In the genomic region with DNA sequence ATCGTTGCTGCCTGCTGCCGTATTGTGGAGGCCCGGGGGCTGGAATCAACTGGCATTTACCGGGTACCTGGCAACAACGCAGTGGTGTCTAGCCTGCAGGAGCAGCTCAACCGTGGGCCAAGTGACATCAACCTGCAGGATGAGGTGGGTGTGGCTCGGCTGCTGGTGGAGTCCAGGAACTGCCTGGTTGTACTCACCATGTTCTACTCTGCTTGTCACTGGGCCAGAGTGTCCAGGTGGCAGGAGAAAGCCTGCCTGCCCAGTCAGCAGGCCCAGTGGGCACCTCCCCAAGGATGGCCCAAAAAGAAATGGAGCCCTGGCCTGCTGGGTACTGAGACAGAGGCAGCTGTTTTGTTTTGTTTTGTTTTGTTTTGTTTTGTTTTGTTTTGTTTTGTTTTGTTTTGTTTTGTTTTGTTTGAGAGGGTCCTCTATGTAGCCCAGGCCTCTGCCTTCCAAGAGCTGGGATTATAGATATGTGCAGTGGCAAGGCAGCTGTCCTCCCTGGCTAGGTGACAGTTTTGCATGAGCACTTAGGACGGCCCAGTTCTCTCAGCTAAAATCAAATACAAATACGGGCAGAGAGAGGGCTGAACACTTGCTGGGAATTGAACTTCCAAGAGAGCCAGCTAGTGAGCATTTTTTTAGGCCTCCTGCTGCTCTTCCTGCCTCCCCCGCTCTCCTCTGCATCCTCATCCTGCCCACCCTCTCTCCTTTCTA, we compare ENCODE assay signal across 18 mouse cellular contexts. TPM values are rescaled to one million over a fixed set of nuclear protein-coding genes. Genes with fewer than 3 reads are reported as not detected.
DNase-seq lines count a peak whose midpoint lies in the region; ATAC-seq and TF ChIP-seq lines count a peak whose summit lies in the region.
"Had no signal": no experiment of that assay in that cellular context is flagged by ENCODE, and none has a peak within 500 bp of the region (broad histone marks: within the 10 kb centered on the region; RNA-seq: fewer than 3 reads in every experiment).

No protein-coding gene starts in this region.

- no peak for TF ChIP-seq CTCF in left cerebral cortex, adult 2 months (IDR thresholded peaks at IDR 0.05)

- intact Hi-C loops in left cerebral cortex, adult 2 months (cut with DNase I): loop anchor here (2.0 kb wide), 1 partner anchor 16 kb away; no protein-coding TSS in a partner anchor
- intact Hi-C loops in left cerebral cortex, postnatal 10 days (cut with DNase I): no loop called here

- DNase-seq in frontal cortex, adult 2 months (ENCODE audit: extremely low spot score in 1 of 2, low spot score in 1 of 2): no peak
- DNase-seq in left cerebral cortex, adult 2 months (ENCODE audit: extremely low spot score in 1 of 2, low spot score in 2 of 2): peak in 1 of 2 experiments; percentile 46
- no peak for DNase-seq in left cerebral cortex, postnatal 10 days (ENCODE audit: extremely low spot score in 1 of 2, low spot score in 2 of 2)
- peak; percentile 97 for DNase-seq in brain, adult 2 months (ENCODE audit: low read depth, low spot score)
- DNase-seq in cerebellum, postnatal 14 days: peak; percentile 84 to 85
- no peak for DNase-seq in adrenal gland, adult 18-20 months (ENCODE audit: low spot score in 2 of 2)
- DNase-seq in urinary bladder, postnatal 36 days (ENCODE audit: low spot score in 2 of 2): no peak
- DNase-seq: adrenal gland, adult 2 months; kidney, adult 11 months; thymus, postnatal 4 days had no signal

- H3K27ac ChIP-seq in left cerebral cortex, adult 2 months: peak overlapping the region; percentile 50
- H3K27ac ChIP-seq: hindbrain, embryonic 13.5 days; liver, embryonic 12.5 days had no signal

- ATAC-seq in frontal cortex, adult (ENCODE audit: low TSS enrichment): peak; percentile 32; the same call in 1 of the 2 replicates
- ATAC-seq: liver, embryonic 12.5 days; lung, postnatal 0 days had no signal

- no peak overlapping the region for H3K4me3 ChIP-seq in left cerebral cortex, adult 2 months
- H3K4me3 ChIP-seq: hindbrain, embryonic 13.5 days; liver, embryonic 12.5 days; megakaryocyte, embryonic 14.5 days had no signal

RNA-seq across cellular contexts. Expression of gene 4933428G20Rik, which starts 33.5 kb away (rescaled TPM):
- 0.13 and 0.24 TPM in 2 replicates for polyA plus RNA-seq in frontal cortex, adult 2 months (2012; rRNA removed)
- total RNA-seq in left cerebral cortex, adult 2 months (2021): not detected
- not detected for total RNA-seq in left cerebral cortex, postnatal 10 days (2021)
- total RNA-seq in adrenal gland, adult 18-20 months (2021): under 1 TPM; 0.19 to 0.20 TPM
- polyA plus RNA-seq: heart, embryonic 14.5 days; large intestine, adult 2 months; small intestine, adult 2 months had no signal

RNA-seq across cellular contexts. Expression of gene Arhgap23, which starts 51.3 kb away (rescaled TPM):
- 53.4 and 64.2 TPM in 2 replicates for polyA plus RNA-seq in frontal cortex, adult 2 months (2012; rRNA removed)
- 10 to 100 TPM; 64.4 to 78.6 TPM for total RNA-seq in left cerebral cortex, adult 2 months (2021)
- 10 to 100 TPM; 84.0 to 91.8 TPM for total RNA-seq in left cerebral cortex, postnatal 10 days (2021)
- 10 to 100 TPM; 22.1 to 25.4 TPM for total RNA-seq in adrenal gland, adult 18-20 months (2021)

Comparison
In these comparisons a context has a peak if more than half of its experiments do, and no peak if none do; other contexts are left out.
1. DNase-seq: peak in brain, adult 2 months (single experiment) and cerebellum, postnatal 14 days (2 of 2); none in frontal cortex, adult 2 months (0 of 2), left cerebral cortex, postnatal 10 days (0 of 2), adrenal gland, adult 18-20 months (0 of 2) and urinary bladder, postnatal 36 days (0 of 2).